Mouse (Mus musculus) liver, adult 2 months (tissue): Measurements from ENCODE around the gene Tbx6. TPM values are rescaled to one million over a fixed set of nuclear protein-coding genes. Genes with fewer than 3 reads are reported as not detected.

ENCODE experiments used
- DNase-seq: peaks from one replicate; pipeline ENCODE4 v3.0.0-alpha.2; 2011; ENCODE audit warnings: low read depth, low spot score; ENCODE audit errors: extremely low read depth
- H3K27ac ChIP-seq: fragments of 200-500 bp; replicated peaks from 2 replicates; pipeline ENCODE4 v1.5.1; 2012; ENCODE audit warnings: low read depth, mild to moderate bottlenecking, control low read depth, inconsistent platforms, low read length; ENCODE audit not compliant: insufficient read depth
- H3K27me3 ChIP-seq: fragments of 200-500 bp; 2 replicates; pipeline ENCODE4 v1.6.1; 2012; ENCODE audit warnings: mild to moderate bottlenecking, moderate library complexity, low read length, inconsistent platforms; ENCODE audit not compliant: control insufficient read depth, insufficient read depth
- H3K36me3 ChIP-seq: fragments of 200-500 bp; 2 replicates; pipeline ENCODE4 v1.6.1; 2012; ENCODE audit warnings: low read length, inconsistent platforms; ENCODE audit not compliant: control insufficient read depth, insufficient read depth
- H3K4me1 ChIP-seq: fragments of 200-500 bp; 2 replicates; pipeline ENCODE4 v1.6.1; 2011; ENCODE audit warnings: low read length; ENCODE audit not compliant: control insufficient read depth, insufficient read depth
- H3K4me3 ChIP-seq: fragments of 200-500 bp; 2 replicates; pipeline ENCODE4 v1.5.1; 2011; ENCODE audit warnings: low read depth, mild to moderate bottlenecking, control low read depth, low read length, moderate library complexity; ENCODE audit not compliant: insufficient read depth
- H3K79me2 ChIP-seq: fragments of 200-500 bp; 2 replicates; pipeline ENCODE4 v1.6.1; 2012; ENCODE audit warnings: inconsistent platforms, mild to moderate bottlenecking, low read length, moderate library complexity; ENCODE audit not compliant: control insufficient read depth, insufficient read depth
- H3K9ac ChIP-seq: fragments of 200-500 bp; 2 replicates; pipeline ENCODE4 v1.6.1; 2012; ENCODE audit warnings: low read depth, mild to moderate bottlenecking, control low read depth, inconsistent platforms, low read length
- CTCF ChIP-seq: fragments of 200-500 bp; IDR thresholded peaks from 2 replicates; pipeline ENCODE4 v1.5.1; 2011; ENCODE audit warnings: low read depth, low read length, control low read depth
- POLR2A ChIP-seq: fragments of 200-500 bp; IDR thresholded peaks from 2 replicates; pipeline ENCODE4 v1.6.1; 2011; ENCODE audit warnings: low read length, control low read depth; ENCODE audit not compliant: insufficient read depth; ENCODE audit errors: extremely low read depth
- WGBS: fragments of 180-500 bp; shearing (Covaris S2); methylation state at CpG from one replicate; pipeline ENCODE4 v1.1.7; 2018; 5-methylcytosine and 5-hydroxymethylcytosine counted together
- polyA plus RNA-seq: library from polyadenylated mRNA; depleted of rRNA; stranded (reverse); fragments of >200 nt; gene quantifications from 2 replicates; pipeline ENCODE4 v1.2.3, GENCODE M21; 2012; rRNA removed
- total RNA-seq: library from RNA; depleted of rRNA; stranded (reverse); fragments of >200 nt; gene quantifications from 2 replicates; pipeline ENCODE4 v1.2.3, GENCODE M21; 2014; rRNA removed

The Tbx6 gene
- 0.13 and 0.18 TPM in 2 replicates for total RNA-seq
- 0.71 and 1.1 TPM in 2 replicates for polyA plus RNA-seq

GRCm38 (mm10) chr7:126780971-126781635 lies at the start of gene Tbx6:
Tbx6 (plus strand) TSS chr7:126781483.
- WGBS = 25% methylated on average over 22 of the region's 22 CpGs
- peaks cover 5% of the 10 kb centered on the region for H3K36me3 ChIP-seq

DNA sequence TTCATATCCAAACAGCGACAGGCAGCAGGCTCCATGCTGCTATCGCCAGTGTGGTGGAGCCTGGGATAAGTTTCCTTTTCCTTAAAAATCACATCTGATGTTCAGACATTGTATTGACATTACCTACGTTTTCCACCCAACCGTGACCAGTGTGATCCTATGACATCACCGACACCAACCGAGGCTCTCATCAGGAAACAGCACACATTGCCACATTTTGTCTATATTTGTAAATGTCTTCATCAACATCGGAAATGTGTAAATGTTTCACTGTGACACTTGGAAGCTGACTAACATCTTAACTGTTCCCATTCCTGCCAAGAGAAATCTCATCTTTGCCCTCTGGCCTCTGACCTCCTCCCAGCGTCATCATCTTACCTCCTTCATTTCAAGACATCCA lies 45.2 kb upstream of the Tbx6 start:
- Histone ChIP-seq H3K9ac (no peak overlapping the region), H3K36me3 (no peaks in the 10 kb centered on the region), H3K79me2 (no peaks in the 10 kb centered on the region), H3K27ac (no peak overlapping the region), H3K27me3 (no peaks in the 10 kb centered on the region), H3K4me1 (no peaks in the 10 kb centered on the region; the same call in 1 of the 2 replicates), H3K4me3 (no peak overlapping the region)
- DNase-seq = no peak
- TF ChIP-seq POLR2A (no peak), CTCF (no peak)
- WGBS = 57% methylated on average over 8 of the region's 8 CpGs

More at GRCm38 (mm10) chr7:126780971-126781635, at the start of gene Tbx6:
- Histone ChIP-seq H3K27ac (peak within 1 kb of the TSS; percentile 36), H3K4me3 (0 out of 2 replicates have a peak within 1 kb of the TSS, but pooled peaks have one; percentile 3), H3K79me2 (peaks cover 6% of the 10 kb centered on the region; the same call in 1 of the 2 replicates), H3K9ac (peak within 1 kb of the TSS; percentile 31), H3K4me1 (peaks cover 29% of the 10 kb centered on the region), H3K27me3 (no peaks in the 10 kb centered on the region)
- DNase-seq = no peak
- TF ChIP-seq POLR2A = no peak
- TF ChIP-seq CTCF = no peak

DNA sequence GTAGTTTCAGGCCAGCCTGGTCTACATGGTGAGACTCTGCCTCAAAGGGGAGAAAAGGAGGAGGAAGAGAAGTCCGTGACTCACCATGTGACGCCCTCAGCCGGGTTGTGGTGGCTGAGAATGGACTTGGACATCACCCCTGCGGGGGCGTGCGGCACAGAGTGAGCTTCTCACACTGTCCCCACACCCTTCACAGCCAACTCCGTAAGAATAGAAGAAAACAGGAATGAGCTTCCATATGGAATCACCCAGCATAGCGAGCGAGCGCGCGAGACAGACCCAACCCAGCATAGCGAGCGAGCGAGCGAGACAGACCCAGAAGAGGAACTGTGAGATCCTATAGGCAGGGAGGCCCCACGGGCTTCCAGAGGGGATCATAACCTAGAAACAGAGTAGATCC lies 41.7 kb upstream of the Tbx6 start:
- H3K27ac ChIP-seq = no peak overlapping the region
- DNase-seq = no peak
- no peak overlapping the region for H3K4me3 ChIP-seq
- H3K9ac ChIP-seq = no peak overlapping the region
- WGBS = 85% methylated on average over 17 of the region's 17 CpGs
- no peaks in the 10 kb centered on the region for H3K27me3 ChIP-seq
- TF ChIP-seq POLR2A (no peak), CTCF (no peak)
- H3K79me2 ChIP-seq = no peaks in the 10 kb centered on the region
- no peaks in the 10 kb centered on the region for H3K36me3 ChIP-seq
- no peaks in the 10 kb centered on the region; the same call in 1 of the 2 replicates for H3K4me1 ChIP-seq

DNA sequence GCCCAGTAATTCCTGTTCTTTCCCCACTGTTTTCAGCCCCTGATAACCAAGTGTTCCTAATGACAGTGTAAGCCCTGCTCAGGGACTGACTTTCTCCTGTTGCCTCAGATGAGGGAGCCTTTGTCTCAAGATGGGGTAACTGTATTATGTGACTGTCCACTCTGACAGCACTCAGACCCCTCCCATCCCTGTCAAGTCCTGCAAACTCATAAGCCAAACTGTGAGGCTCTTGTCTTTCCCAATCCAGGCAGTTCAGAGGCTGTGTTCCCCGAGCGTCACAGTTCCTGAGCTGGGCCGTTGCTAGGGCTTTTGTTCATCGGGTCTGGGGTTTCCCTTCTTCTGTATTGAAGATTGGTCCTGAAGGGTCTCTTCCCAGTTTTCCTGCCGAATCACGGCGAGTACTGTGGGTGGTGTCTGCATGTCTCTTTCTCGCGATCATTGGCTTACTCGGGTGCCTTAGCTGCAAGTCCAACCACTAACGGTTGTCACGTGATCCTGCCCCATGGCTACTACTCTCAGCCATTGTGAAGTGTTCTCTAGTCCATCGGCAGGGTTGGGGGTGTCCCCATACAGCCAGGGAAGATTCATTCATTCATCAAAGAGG lies 41.0 kb upstream of the Tbx6 start:
- Histone ChIP-seq H3K4me3 (no peak overlapping the region), H3K27ac (no peak overlapping the region), H3K9ac (no peak overlapping the region), H3K36me3 (no peaks in the 10 kb centered on the region), H3K4me1 (no peaks in the 10 kb centered on the region; the same call in 1 of the 2 replicates), H3K27me3 (no peaks in the 10 kb centered on the region), H3K79me2 (no peaks in the 10 kb centered on the region)
- no peak for DNase-seq
- 79% methylated on average over 13 of the region's 13 CpGs for WGBS
- TF ChIP-seq CTCF = no peak
- no peak for TF ChIP-seq POLR2A

GRCm38 (mm10) chr7:126740977-126741376 lies 40.3 kb upstream of the Tbx6 start:
- H3K27ac ChIP-seq = no peak overlapping the region
- no peak overlapping the region for H3K9ac ChIP-seq
- H3K27me3 ChIP-seq = no peaks in the 10 kb centered on the region
- H3K36me3 ChIP-seq = no peaks in the 10 kb centered on the region
- TF ChIP-seq CTCF (no peak), POLR2A (no peak)
- 81% methylated on average over 5 of the region's 5 CpGs for WGBS
- no peak for DNase-seq
- no peaks in the 10 kb centered on the region for H3K79me2 ChIP-seq
- no peak overlapping the region for H3K4me3 ChIP-seq
- H3K4me1 ChIP-seq = peaks cover 2% of the 10 kb centered on the region

GRCm38 (mm10) chr7:126741452-126741851 lies 39.8 kb upstream of the Tbx6 start:
- 92% methylated on average over 5 of the region's 5 CpGs for WGBS
- Histone ChIP-seq H3K27me3 (no peaks in the 10 kb centered on the region), H3K36me3 (no peaks in the 10 kb centered on the region), H3K9ac (no peak overlapping the region), H3K4me1 (peaks cover 4% of the 10 kb centered on the region), H3K4me3 (no peak overlapping the region), H3K27ac (no peak overlapping the region), H3K79me2 (no peaks in the 10 kb centered on the region)
- no peak for TF ChIP-seq CTCF
- TF ChIP-seq POLR2A = no peak
- no peak for DNase-seq
